Mouse (Mus musculus) liver (tissue): ENCODE measurements around the gene Pdia4.
A peak's percentile ranks its signal among the peaks of the same experiment; 100 is the strongest.
"Not testable (repeated sequence)": the region's sequence is repeated elsewhere in the genome, so short reads cannot be mapped to it uniquely, and the experiment has no call there.

Experiments
- DNase-seq: peaks from one replicate; pipeline ENCODE4 v3.0.0-alpha.2; 2020; ENCODE audit warnings: mixed read lengths

Pdia4 gene

DNA sequence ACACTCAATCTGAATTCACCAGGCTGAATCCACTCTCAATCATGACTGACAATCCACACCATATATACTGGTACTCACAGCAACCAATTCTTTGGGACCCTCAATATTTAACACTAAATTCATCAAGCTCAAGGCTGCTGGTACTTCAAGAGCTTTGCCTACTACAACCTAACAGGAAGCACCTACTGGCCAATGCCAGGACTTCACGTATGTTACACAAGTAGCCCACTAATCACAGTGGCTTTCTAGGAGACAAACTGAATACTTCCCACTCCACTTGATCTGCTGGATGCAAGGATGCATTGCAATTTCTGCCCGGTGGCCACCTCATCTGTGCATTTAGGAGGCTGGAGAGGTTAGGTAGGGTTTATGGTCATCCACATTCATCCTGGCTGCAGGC lies 3.0 kb downstream of the Pdia4 start:
- DNase-seq = no peak

DNA sequence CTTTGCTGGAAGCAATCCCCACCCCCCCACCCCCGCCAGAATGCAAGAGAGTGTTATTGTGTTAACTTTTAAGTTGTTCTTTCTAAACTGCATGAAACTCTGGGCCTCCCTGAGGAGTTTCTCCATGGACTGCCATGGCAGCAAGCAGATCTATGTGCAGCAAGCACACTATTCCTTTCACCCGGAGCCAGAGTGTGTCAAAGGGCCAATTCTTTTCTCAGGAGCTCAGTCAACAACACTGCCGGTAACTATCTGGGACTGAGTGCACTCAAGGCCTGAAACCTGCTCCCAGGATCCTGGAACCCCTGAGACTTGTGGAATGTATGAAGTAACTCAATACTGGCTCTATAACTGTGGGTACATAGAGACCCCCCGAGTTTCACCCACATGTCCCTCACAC lies 4.2 kb downstream of the Pdia4 start:
- no peak for DNase-seq

DNA sequence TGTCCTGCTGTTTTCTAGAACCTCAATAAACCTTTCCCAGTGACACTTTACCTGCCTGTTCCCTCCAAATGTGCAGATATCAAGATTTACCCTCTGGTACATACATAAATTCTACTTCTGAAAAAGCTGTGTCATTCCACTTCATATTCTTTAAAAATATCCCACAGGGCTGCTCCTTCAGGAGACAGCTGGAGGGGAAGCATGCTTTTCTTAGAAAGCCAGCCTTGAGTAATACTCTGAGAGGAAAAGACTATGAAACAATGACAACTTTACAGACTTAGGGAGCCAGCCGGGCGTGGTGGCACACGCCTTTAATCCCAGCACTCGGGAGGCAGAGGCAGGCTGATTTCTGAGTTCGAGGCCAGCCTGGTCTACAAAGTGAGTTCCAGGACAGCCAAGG lies 4.7 kb downstream of the Pdia4 start:
- DNase-seq = no peak

DNA sequence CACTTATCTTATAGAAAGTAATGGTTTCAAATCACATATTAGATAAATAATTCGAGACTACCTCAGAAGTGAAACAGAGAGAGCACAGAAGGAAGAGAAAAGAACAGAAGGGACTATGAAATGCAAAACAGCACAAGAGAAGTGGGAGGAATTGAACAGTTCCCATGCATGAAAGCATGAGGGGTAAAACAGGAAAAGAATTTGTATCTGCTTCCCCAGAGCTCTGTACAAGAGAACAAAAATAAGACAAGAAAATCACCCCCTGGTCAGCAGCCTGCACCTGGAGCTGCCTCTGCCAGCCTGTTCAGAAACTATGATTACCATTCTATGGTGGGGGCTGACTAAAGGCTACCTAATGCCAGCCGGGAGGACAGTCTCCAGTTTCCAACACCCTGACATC lies 5.8 kb downstream of the Pdia4 start:
- DNase-seq = no peak

DNA sequence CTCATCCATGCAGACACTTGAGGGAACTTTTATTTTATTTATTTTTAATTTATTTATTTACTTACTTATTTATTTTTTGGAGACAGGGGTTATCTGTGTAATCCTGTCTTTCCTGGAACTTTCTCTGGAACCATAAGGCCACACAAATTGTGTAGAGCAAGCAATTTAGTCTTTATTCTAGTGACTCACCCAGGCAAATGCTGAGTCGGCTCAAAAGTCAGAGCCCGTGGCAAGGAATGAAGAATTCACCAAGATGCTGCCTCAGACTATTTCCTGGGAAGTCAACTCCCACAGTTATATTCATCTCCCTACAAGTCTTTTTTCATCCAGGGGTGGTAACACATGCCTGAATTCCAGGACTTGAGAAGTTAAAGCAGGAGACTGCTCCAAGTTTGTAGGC lies 7.7 kb downstream of the Pdia4 start:
- DNase-seq = no peak

DNA sequence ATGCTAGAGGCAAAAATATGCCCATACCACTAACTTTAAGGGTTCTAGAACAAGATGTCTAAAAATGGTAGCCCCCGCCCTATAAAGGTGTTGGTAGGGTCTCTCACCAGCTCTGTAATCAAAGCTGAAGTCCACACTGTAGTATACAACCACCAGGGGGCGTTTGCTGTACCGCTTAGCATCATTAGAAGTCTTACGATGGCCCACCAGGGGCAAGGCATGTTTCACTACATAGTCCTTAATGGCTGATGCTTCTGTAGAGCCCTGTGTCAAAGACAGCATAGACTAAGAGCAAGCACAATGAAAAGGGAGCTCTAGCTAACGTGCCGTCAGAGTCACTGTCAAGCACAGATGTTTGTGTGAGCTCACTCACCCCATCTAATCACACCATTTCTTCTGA lies 14.2 kb downstream of the Pdia4 start:
- DNase-seq = peak; percentile 63

DNA sequence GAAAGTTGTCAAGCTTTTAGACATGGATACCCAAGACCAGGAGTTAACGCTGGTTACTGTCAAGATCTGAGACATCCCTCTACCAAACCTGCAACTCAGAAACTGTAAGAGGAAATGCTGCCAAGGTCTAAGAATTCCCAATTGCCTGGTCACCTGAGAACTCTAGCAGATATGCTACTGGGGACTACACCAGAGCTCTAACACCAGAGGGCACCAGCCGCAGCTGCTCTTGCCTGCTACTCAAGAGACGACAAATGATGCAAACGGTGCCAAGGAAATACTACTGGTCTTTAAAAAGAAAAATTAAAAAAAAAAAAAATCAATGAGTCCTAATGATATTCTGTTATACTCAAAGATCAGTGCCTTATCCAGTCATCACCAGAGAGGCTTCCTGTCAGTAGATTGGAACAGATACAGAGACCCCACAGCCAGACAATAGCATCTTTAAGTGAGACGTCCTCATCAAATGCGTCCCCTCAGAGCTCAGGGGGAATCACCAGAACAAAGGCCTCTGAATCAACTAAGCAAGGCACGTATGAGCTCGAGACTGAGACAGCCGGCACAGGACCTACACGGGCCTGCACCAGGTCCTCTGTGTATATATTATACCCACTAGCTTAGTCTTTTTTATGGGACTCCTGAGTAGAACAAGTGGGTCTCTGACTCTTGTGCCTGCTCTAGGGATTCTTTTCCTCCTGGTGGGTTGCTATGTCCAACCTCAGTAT lies 19.0 kb downstream of the Pdia4 start:
- DNase-seq = no peak

DNA sequence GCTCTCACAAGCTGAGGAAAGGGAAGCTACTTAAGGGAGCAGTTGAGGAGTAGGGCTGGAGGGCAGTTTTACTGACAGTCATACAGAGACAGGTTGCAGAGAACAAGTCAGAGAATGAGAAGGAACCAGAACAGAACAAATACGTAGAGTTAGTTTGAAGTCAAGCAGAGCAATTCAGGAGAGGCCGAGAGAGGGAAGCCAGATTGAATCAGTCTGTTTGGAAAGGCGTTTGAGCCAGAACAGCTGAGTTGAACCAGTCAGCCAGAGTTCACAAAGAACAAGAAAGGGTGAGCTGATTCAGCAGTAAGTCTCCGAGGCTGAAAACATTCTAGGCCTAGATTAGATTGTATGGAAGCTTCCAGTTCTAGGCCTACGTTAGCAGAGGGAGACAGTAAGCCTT lies 19.9 kb downstream of the Pdia4 start:
- no peak for DNase-seq

DNA sequence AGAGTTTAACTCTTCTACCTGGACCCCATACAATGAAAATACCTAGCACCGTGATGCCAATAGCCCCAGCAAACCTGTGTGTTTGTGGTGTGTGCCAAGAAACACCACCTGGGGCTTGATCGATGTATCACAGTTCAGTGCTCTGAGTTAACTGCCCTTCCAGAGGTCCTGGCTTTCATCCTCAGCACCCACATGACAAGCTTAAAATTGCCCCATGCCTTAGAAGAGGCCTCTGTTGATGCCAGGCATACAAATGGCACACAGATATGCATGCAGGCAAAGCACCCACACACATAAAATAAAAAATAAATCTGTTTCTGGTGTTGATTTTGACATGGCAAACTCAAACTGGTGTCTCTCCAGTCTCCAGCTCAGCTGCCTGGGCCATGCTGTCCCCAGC lies 20.7 kb downstream of the Pdia4 start:
- DNase-seq = no peak

DNA sequence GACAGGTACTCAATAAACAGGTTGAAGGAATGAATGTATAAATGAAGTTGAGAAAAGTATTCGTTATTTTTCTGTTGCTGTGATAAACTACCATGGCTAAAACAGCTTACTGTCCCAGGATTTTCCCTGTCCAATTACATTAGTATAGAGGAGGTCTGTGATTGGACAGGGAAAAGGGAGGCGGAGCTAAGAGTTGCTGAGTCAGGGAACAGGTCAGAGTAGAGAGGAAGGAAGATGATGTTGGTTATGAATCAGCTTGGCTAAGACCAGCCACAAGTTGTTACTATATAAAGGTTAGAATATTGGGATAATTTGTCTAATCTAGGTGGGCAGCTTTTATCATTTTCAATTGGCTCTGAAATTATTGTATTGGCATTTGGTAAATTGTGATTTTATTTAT lies 22.5 kb downstream of the Pdia4 start:
- DNase-seq = peak; percentile 74

DNA sequence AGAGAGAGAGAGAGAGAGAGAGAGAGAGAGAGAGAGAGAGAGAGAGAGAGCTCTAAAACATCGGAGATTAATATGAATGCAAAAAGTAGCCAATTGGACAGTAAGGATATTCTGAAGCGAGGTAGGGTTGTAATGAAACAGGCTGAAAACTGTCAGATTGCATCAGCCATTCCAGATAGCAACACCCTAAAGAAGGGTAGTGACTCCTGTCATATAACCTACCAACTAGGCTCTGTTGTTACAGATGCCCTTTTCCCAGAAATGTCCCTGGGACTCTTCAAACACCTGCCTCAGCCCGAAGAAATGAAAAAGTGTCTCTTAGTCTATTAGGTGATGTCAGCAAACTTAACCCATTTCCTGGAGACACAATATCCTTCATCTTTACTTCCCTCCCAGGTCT lies 24.4 kb downstream of the Pdia4 start:
- no peak for DNase-seq

DNA sequence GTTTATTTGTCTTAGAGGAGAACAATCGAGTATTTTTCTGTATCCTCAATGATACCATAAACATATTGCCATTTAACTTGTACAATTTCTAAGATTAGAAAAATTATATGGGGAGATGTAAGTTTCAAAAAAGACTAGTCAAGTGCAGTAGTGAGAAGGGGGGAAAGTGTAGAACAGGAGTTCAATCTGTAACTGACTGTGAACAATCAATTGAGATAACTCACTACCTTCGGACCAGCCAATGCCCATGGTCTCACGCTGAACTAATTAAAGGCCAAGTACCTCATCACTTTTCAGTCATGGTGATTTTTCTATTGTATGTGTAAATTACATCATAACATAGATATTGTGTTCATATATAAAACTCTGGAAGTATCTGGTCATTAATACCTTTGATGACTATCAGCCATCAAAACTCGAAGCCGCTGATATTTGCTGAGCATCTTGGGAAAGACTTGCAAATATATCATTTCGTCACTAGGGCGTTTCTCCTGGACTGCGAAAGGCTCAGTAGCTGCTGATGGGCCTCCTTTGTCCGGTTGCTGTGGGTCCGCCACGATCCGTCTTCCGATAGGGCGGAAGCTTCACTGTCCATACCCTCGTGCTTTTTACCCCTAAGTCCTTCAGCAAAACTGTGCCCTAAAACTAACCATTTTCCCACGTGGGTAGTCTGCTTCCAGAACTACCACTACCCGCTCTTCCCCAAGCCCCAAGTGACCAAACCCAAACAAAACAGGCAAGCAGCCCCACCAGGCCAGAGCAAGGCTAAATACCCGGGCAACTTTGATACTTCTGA lies 25.1 kb downstream of the Pdia4 start:
- peak; percentile 77 for DNase-seq

DNA sequence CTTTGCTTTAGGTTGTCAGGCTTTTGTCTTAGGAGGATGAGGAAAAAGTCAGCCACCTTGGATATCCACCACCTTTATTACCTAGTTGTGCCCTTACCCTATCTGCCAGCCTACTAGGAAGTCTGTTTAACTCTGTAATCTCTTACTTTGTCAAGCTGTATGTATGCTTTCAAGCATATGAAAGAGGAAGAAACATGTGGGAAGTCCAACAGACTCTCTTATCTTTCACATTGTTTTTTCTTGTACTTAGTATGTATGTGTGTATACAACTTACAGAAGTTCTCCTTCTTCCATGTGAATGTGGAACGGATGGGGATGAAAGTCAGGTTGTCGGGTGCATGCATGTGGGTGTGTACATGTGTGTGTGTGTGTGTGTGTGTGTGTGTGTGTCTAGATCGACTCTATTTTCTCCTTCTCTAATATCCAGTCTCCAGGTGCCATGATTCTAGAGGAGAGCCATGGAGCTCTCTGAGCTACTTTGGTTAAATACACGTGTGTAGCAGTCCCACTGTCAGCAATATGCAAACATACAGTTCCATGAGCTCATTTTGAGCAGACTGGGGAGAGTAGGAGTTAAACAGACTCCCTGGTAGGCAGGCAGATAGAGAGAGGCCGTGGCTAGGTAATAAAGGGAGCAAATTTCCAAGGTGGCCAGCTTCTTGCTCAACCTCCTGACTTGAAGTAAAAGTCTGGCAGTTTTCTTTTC lies 28.4 kb downstream of the Pdia4 start:
- no peak for DNase-seq

DNA sequence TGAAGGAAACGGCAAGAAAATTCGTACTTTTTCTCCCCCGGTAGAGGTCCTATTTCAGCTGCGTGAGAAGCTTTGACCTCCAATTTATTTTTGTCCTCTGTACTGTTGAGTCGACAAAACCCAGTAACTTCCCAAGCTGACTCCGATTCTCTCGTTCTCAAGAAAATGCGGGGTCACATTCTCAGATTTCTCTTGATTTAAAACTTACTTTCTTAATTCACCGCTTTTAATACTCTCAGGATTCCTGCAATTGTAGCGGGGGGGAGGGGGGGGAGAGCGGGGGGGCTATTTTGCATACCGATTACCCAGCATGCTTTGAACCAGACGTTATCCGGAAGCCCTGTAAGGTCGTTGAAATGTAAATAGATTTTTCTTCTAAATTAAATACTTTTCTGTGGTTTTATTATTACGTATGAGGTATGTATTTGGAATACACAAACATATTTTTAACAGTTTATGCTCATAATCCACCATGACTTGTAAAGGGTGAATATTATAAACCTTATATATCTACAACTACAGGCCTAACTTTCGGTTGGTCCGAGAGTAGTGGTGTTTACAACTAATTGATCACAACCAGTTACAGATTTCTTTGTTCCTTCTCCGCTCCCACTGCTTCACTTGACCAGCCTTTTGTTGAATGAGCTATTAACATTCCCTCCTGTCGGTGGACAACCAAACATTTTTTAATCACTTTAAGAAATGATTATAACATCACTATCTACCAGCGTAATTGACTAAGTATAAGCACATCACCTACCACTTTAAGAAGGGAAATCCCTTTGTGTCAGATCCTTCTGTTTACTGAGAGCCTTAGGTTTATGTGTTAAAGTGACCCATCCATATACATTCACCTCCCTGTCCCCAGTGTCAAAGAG lies 31.9 kb downstream of the Pdia4 start:
- peak; percentile 77 for DNase-seq

DNA sequence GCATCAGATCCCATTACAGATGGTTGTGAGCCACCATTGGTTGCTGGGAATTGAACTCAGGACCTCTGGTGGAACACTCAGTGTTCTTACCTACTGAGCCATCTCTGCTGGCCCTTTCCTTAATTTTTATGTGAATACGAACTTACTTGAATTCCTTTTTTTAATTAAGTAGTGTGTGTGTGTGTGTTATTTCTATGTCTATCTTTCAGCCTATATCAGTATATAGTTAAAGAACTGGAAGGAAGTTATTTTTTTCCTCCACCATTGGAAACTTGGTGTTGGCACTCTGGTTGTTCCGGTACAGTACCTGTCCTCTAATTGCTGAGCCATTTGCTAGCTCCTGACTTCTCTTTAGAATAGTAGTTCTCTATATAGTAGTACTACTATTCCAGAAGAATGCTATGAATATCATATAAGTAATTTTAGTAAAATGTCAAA lies 32.6 kb downstream of the Pdia4 start:
- peak; percentile 15 for DNase-seq

DNA sequence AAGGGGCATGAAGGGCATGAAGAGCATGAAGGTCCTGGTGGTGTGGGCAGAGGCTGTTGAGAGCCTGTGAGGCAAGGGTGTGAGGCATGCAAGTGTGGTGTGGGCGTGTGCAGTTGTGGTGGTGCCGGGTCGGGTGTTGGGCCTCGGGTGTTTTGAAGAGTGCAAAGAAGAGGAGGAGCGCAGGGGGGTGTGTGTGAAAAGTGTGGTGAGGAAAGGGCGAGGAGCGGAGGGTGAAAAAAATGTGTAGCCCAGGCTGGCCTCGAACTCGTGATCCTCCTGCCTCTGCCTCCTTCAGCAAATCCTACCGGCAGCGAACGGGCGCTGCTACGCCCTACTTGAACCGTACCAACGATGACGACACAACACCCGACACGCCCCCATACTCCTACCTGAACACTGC lies 41.5 kb downstream of the Pdia4 start:
- not testable (repeated sequence) for DNase-seq

DNA sequence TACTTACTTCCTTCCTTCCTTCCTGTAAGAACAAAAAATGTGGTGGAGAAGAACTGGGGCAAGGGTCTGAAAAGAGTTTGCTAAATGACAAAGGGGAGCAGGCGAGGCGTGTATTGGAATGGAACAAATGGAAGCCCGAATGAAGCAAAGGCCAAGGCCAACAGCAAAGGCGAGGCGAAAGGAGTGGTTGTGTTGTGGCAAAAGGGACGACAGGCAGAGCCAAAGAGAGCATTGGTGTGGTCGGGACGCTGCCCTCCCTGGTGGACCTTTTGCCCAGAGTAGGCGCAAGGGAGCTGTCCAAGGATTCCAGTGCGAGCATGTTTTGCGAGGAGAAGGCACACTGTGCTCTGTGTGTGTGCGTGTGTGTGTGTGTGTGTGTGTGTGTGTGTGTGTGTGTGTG lies 42.1 kb downstream of the Pdia4 start:
- DNase-seq = not testable (repeated sequence)

DNA sequence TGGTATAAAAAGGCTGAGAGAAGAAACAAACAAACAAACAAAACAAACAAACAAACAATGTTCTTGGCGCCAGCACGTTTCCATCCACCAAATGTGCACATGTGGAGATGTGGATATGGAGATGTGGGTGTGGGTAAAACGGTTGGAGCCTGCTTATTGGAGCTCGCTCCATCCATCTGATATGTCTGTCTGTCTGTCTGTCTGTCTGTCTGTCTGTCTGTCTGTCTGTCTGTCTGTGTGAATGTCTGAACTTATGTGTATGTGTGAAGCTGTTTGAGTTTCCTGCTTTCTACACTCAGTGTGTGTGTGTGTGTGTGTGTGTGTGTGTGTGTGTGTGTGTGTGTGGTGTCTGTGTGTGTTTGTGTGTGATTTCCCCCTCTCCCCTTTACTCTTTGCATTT lies 43.4 kb downstream of the Pdia4 start:
- DNase-seq = not testable (repeated sequence)

DNA sequence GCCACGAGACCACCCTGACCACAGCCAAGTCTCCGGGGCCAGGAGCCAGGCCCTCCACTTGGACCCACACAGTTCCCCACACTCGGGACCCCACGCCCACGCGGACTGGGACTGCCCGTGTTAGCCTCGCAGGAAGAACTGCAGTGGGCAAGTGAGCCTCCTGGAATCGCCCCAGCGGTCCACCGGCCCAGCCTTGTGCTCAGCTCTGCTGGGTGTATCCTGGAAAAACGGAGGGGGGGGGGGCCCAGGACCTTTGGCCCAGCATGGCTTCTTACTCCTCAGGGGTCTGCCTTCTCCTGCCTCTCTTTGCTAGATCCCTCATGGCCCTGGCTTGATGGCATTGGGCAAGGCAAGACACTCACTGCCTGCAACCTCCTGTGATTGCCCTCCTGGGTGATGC lies 44.7 kb downstream of the Pdia4 start:
- not testable (repeated sequence) for DNase-seq

DNA sequence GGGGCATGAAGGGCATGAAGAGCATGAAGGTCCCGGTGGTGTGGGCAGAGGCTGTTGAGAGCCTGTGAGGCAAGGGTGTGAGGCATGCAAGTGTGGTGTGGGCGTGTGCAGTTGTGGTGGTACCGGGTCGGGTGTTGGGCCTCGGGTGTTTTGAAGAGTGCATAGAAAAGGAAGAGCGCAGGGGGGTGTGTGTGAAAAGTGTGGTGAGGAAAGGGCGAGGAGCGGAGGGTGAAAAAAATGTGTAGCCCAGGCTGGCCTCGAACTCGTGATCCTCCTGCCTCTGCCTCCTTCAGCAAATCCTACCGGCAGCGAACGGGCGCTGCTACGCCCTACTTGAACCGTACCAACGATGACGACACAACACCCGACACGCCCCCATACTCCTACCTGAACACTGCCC lies 45.9 kb downstream of the Pdia4 start:
- not testable (repeated sequence) for DNase-seq

DNA sequence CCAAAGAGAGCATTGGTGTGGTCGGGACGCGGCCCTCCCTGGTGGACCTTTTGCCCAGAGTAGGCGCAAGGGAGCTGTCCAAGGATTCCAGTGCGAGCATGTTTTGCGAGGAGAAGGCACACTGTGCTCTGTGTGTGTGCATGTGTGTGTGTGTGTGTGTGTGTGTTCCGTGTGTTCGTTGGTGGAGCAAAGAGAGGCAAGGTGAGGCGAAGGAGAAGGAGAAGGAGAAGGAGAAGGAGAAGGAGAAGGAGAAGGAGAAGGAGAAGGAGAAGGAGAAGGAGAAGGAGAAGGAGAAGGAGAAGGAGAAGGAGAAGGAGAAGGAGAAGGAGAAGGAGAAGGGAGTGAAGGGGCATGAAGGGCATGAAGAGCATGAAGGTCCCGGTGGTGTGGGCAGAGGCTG lies 50.5 kb downstream of the Pdia4 start:
- DNase-seq = not testable (repeated sequence)

DNA sequence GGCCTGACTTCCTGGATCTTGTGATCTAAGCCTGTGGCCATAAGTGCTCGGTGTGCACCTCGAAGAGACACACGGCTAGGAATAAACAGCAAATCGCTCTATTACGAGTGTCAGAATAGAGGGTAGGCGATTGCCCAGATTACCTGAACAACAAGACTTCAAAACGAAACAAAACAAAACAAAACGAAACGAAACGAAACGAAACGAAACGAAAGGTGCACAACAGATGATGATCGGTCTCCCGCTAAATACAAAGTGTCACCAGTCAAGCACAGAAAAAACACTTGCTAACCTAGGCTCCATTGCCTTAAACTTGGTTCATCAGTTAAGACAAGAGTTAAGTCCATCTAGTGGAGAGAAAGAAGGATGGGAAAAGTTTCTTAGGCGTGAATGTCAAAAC lies 53.8 kb downstream of the Pdia4 start:
- DNase-seq = not testable (repeated sequence)

DNA sequence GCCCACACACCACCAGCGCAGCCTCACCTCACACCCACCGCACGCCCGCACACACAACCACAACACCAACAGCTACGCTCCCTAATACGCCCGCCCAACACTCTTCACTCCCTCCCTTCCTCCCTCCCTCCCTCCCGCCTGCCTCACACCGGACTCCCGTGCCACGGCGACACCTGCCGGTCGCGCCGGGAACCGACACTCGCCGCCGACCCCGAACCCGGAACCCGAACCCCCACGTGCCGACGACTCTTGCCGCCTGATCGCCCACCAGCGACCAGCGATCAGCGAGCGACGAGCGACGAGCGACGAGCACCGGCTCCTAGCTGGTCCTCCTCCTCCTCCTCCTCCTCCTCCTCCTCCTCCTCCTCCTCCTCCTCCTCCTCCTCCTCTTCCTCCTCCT lies 55.4 kb downstream of the Pdia4 start:
- not testable (repeated sequence) for DNase-seq
